Mouse (Mus musculus) cerebellum, adult (tissue): ENCODE results near the gene Tns3.
A peak's percentile ranks its signal among the peaks of the same experiment; 100 is the strongest.

Experiments used
- ATAC-seq: cut with Nextera tagmentation; 2 replicates; pipeline ENCODE4 v1.9.2; 2017; ENCODE audit warnings: mild to moderate bottlenecking, moderate library complexity, mixed read lengths; ENCODE audit not compliant: insufficient number of reproducible peaks, low FRiP score, low TSS enrichment

Tns3 gene

DNA sequence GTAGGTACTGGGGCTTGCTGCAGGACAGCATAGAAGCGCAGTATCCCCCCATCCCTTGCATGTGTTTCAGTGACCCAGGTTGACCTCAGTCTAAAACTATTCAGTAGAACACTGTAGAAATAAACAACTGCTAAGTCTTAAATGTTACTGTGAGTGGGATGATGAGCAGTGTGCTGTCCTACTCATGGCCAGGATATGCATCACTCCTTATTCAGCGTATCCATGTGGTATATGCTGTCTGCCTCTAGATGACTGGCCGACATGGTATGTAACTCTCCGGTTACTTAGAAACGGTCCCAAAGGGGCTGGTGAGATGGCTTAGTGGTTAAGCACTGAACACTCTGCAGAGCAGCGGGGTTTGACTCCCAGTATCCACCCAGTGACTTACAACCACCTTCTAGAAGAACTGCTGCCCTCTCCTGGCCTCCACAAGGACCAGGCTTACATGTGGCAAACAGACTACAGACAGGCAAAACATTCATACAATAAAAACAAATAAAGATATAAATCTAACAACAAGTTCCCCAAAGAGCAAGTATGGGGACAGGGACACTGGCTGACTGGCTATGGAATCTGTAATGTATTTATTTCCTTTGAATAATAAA, 212.6 kb downstream of the Tns3 start:
- ATAC-seq, result no peak

DNA sequence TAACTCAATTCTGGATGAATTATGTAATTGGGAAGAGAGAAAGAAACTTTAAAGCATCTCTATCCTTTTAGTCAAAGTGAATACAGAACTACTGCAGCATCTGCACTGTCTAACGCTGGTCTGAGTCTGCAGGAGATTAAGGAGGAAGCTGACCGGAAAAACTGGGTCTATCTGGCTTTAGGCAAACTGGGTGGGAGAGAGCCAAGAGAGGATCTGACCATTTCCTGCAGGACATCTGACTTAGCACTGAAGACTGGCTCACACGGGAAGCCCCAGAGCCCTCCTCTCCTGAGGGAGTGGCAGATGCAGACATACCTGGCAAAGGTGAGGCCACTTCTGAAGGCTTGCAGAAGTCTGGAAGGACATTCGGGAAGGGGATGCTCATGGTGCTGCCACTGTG, 213.8 kb downstream of the Tns3 start:
- no peak for ATAC-seq

DNA sequence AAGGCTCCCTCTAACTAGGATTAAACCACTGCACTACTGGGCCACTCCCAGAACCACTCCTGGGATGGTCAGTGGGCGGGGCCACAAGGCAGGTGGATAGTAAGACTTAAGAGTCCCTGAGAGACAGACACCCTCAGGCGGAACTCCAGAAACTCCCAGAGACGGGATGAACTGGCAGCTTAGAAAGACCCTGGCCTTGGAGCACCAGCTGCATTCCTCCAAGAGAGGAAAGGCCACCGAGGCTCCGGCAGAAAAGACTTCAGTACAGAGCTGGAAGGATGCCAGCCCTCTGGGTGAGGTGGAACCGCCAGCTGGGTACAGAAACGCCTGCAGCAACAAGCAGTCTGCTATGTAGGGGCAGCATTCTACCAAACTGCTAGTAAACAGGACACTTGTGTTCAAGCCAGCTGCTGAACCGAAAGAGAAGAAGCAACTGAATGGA, 218.4 kb downstream of the Tns3 start:
- ATAC-seq, result no peak

DNA sequence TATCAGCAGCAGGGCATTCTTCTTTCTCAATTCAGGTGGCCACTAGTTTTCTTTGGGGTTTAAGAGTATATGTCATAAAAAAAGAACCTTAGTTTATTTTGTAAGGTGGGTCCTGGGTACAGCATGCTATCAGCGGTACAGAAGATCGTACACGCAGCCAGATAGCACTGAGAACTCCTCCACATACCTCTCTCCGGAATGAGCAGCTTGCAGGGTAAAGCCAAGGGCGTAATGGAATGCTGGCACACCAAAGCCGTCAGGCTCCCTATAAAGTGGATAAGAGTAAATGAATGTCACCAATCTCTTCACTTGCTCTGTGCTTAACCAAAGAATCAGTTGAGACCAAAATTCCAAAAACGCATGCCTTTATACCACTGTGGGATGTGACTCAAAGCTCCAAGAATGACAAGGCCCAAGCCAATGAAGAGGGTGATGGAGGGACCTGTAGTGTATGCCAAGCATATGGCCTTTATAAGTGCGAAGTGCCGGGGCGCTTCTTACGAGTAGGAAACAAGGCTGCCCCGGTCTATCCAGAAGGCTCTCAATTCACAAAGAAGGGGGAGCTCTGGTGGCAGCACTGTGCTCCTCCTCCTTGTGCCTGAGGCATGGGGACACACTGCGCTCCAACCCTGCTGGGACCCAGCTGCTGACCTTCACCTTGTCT, 219.4 kb downstream of the Tns3 start:
- ATAC-seq, result no peak

DNA sequence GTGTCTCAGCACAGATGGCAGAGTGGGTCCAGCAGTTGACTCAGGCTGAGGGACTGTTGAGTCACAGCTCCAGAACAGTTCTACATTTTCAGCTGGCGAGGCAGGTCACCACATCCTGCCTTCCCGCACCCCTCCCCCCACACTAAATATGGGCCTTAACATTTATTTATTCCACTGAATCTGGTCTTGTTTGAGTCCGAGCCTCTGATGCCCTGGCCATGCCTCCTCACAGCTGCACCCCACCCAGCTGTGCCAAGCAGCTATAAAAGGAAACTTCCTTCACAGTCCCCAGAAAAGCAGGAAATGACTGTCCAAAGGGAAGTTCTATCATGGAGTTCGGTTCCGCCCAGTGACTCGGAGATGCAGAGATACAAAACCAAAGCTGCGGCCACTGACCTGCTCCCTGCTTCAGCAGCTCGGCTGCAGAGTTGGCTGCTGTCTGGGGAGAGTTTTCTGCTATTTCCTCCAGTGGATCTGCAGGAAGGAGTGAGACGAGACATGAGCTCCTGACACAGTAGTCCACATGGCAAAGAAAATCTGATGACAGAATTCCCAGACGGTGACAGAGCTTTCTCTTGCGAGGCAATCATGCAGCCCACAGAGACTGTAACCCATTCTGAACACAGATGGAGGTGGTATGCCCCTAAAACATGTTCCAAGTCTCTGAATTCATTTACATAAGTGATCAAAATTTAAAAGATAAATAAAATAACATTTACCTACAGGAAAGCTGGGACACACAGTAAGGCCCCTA, 220.6 kb downstream of the Tns3 start:
- no peak for ATAC-seq

GRCm38 (mm10) chr11:8440706-8441105, 223.6 kb downstream of the Tns3 start:
- ATAC-seq, result no peak

- no peak for ATAC-seq
Observed at GRCm38 (mm10) chr11:8440221-8440620, 224.1 kb downstream of the Tns3 start.

DNA sequence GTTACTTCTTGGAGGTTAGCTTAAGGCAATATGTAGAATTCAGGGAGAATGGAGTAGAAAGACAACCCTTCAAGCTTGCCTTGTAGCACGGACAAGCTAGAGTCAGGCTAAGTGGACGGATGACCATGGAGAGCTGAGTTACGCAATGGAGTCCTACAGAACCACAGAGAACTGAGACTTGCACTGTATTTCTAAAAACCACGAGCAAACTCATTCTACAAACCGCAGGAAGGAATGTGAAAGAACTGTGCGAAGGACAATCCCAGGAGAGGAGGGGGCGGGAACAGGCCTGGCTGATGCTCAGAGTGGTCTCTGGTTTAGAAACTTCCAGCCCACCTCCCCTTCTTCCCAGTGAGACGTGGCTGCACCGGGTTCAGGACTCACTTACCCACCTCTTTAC, 225.3 kb downstream of the Tns3 start:
- no peak for ATAC-seq

- no peak for ATAC-seq
Observed at GRCm38 (mm10) chr11:8438269-8438668, 226.1 kb downstream of the Tns3 start.

GRCm38 (mm10) chr11:8435101-8435500, 229.2 kb downstream of the Tns3 start:
- no peak for ATAC-seq

- ATAC-seq, result no peak
Observed at GRCm38 (mm10) chr11:8434366-8434765, 230.0 kb downstream of the Tns3 start.

- ATAC-seq, result no peak
Observed at GRCm38 (mm10) chr11:8433443-8433842, 230.9 kb downstream of the Tns3 start.

DNA sequence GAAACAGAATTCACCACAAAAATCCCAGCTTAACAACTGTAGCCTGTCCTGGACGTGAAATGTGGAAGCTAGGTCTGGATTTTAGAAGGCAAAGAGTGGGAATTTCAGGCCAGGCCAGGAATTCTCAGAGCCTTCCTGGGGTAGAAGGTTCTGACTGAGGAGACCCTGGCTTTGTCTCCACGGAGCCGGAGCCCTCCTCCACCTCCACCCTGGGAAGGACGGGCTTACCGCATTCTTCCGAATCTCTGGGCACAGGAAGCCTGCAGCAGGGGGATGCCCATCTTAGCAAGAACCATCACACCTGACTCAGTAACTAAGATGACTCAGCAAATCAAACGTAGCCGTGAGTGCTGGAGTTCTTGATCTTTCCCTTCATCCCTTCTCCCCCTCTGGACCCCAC, 231.4 kb downstream of the Tns3 start:
- no peak for ATAC-seq

GRCm38 (mm10) chr11:8427660-8428059, 236.7 kb downstream of the Tns3 start:
- ATAC-seq, result no peak

DNA sequence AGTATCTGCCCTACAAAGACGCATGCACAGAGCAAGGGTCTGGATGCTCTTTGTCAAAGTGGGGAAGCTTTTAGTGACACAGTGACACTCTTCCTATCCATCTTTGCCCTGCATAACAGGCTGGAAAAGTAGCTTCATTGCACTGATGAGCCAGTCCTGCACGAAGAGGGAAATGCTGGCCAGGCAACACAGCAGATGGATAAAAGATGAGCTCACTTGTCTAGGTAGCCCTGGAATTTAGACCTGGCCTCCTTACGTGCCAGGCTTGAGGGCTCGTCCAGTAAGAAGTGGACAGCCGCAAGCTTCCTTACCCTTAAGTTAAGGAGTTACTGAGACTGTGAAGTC, 239.1 kb downstream of the Tns3 start:
- ATAC-seq, result peak; percentile 76

DNA sequence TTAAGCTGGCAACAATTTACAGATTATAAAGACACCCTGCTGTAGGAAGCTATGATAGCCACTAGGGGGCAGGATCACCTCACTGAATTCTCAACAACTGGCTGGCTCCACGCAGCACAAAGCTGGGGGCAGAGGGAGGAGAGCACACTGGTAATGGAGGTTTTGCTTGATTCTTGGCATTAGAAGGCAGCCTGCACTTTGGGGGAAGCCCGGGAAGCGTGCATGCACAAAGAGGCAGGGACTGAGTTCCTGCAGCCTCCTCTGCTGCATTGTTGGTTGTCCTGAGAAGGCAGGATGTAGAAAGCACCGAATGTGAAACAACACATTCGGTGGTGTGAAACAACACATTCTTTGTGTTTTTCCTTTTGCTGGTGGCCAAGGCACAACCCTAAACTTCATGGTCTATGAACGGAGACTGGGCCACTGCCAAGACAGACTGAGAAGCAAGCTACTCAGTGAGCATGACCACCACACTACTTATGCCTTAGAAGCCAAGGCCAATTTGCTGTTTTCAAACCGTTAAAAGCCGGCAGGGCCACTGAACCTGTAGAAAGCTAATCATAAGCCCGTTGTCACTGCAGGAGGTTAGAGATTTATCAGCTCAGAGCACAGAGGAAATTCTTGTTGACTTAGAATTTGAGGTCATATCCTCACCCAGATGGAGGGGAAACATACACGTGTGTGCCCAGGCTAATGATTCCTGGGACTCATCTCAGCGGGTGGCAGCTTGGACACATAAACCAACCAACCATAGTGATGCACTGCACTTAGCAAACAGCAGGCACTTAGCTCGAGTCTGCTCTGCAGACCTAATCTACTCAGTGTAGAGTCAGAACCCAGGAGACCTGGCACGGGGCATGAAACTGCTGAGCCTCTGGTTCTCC, 239.8 kb downstream of the Tns3 start:
- ATAC-seq, result peak; percentile 80

DNA sequence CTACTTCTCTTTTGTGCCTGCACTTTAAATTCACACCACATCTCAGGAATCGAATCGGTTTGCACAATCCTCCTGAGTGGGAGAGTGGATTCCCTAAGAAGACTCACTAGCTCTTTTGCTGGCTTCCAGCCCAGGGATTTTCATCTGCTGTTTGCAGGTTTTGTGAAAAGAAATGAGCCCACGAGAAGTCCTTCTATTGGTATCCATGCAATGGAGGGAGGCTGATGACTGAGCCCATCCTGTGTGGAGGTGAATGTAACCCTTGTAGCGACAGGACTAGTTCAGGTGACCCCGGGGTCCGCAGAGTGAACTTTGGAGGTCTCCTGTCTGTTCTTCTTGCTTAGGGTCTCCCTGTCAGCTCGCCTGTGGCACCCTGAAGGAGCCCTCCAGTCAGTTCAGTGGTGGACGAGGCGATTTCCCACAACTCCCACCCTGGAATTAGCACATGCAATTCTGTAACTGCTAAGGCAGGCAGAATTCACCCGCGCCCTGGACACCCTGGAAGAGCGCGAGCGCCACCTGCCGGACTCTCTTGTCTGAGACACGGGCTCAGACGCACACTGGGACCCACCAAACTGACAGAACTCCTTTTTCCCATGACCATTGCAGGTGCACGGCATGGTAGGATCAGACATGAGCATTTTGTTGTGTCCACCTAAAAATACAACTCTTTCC, 259.0 kb downstream of the Tns3 start:
- ATAC-seq, result 0 out of 2 replicates have a peak, but pooled peaks have one; percentile 58

GRCm38 (mm10) chr11:8401328-8401727, 263.0 kb downstream of the Tns3 start:
- ATAC-seq, result no peak

GRCm38 (mm10) chr11:8396329-8396728, 268.0 kb downstream of the Tns3 start:
- ATAC-seq, result no peak

DNA sequence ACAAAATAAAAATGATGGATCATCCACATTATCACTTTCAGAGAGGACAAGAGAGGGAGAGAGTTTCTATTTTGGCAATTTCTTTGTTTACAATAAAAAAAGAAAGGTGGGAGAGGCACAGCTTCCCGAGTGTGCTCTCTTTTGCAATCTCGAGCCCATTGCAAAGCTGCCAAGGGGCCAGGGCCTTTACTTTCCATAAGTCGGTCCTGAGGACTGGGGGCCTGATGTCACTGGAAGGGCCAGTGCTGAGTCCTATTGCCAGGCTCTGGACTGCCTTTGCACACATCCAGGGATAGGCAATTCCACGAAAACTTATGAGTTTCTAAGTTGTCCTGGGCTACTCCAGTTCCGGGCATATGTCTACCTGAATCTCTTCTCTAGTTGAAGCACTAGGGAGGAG, 272.8 kb downstream of the Tns3 start:
- no peak for ATAC-seq
